Mouse (Mus musculus) gastrocnemius, postnatal 14 days (tissue): ENCODE data around the gene Knl1. TPM values are rescaled to one million over a fixed set of nuclear protein-coding genes. Genes with fewer than 3 reads are reported as not detected.

Source experiments
- DNase-seq: peaks from one replicate; pipeline ENCODE4 v3.0.0; 2021; ENCODE audit warnings: mixed read lengths
- intact Hi-C: fragments of 180-260 bp; cut with DNase I; formaldehyde crosslinking; loops from one replicate; pipeline ENCODE4 v1.15.1; 2025; ENCODE audit warnings: low total_unique reads
- total RNA-seq, 2 experiments: library from RNA; stranded (reverse); gene quantifications; 2 replicates each; pipeline ENCODE4 v1.2.3; 2021

The Knl1 gene
- total RNA-seq, 2 experiments from 2014 or later: 2.2 to 2.3 TPM

GRCm38 (mm10) chr2:119032191-119032590 lies 14.7 kb upstream of the Knl1 start:
- intact Hi-C loops: no loop called here
- DNase-seq: no peak

GRCm38 (mm10) chr2:119034656-119035396 lies 12.1 kb upstream of the Knl1 start, which contains the start of gene Rpusd2:
Gene Rpusd2 (plus strand): TSS chr2:119034790.
- DNase-seq: peak; percentile 92
- intact Hi-C loops: loop anchor here (5.0 kb wide), 1 partner anchor 152 kb away; no protein-coding TSS in a partner anchor

- intact Hi-C loops: loop anchor here (5.0 kb wide), 1 partner anchor 152 kb away; no protein-coding TSS in a partner anchor
Measured at GRCm38 (mm10) chr2:119035397-119035745, 11.5 kb upstream of the Knl1 start.

GRCm38 (mm10) chr2:119040882-119041281 lies 6.0 kb upstream of the Knl1 start:
- intact Hi-C loops: no loop called here
- no peak for DNase-seq

More at GRCm38 (mm10) chr2:119035397-119035745, 11.5 kb upstream of the Knl1 start:
- DNase-seq: no peak

GRCm38 (mm10) chr2:119045163-119045562 lies 1.8 kb upstream of the Knl1 start:
- intact Hi-C loops: no loop called here

GRCm38 (mm10) chr2:119047849-119048248 lies 930 bp downstream of the Knl1 start:
- intact Hi-C loops: no loop called here
- DNase-seq: no peak

More at GRCm38 (mm10) chr2:119045163-119045562, 1.8 kb upstream of the Knl1 start:
- no peak for DNase-seq

- intact Hi-C loops: no loop called here
- no peak for DNase-seq
Measured at GRCm38 (mm10) chr2:119050132-119050650, 3.3 kb downstream of the Knl1 start.

GRCm38 (mm10) chr2:119060139-119060538 lies 13.2 kb downstream of the Knl1 start:
- no peak for DNase-seq
- intact Hi-C loops: no loop called here

GRCm38 (mm10) chr2:119072397-119072796 lies 25.5 kb downstream of the Knl1 start:
- DNase-seq: no peak

GRCm38 (mm10) chr2:119086156-119086555 lies 39.2 kb downstream of the Knl1 start:
- DNase-seq: no peak
- intact Hi-C loops: no loop called here

More at GRCm38 (mm10) chr2:119072397-119072796, 25.5 kb downstream of the Knl1 start:
- intact Hi-C loops: no loop called here

GRCm38 (mm10) chr2:119101552-119101951 lies 54.6 kb downstream of the Knl1 start:
- no peak for DNase-seq

GRCm38 (mm10) chr2:119106583-119106982 lies 59.7 kb downstream of the Knl1 start:
- DNase-seq: no peak
- intact Hi-C loops: no loop called here

More at GRCm38 (mm10) chr2:119101552-119101951, 54.6 kb downstream of the Knl1 start:
- intact Hi-C loops: no loop called here

GRCm38 (mm10) chr2:119108554-119108953 lies 61.6 kb downstream of the Knl1 start:
- intact Hi-C loops: no loop called here
- DNase-seq: no peak

GRCm38 (mm10) chr2:119111060-119111459 lies 64.1 kb downstream of the Knl1 start:
- no peak for DNase-seq

GRCm38 (mm10) chr2:119112438-119113112 lies 65.7 kb downstream of the Knl1 start, which contains the start of gene Rad51:
Gene Rad51 (plus strand): TSS chr2:119112793.
- DNase-seq: peak; percentile 81
- intact Hi-C loops: no loop called here

More at GRCm38 (mm10) chr2:119111060-119111459, 64.1 kb downstream of the Knl1 start:
- intact Hi-C loops: no loop called here

GRCm38 (mm10) chr2:119113121-119113925 lies 66.4 kb downstream of the Knl1 start:
- intact Hi-C loops: no loop called here
- no peak for DNase-seq

- no peak for DNase-seq
- intact Hi-C loops: no loop called here
Measured at GRCm38 (mm10) chr2:119136346-119136898, 89.5 kb downstream of the Knl1 start.

GRCm38 (mm10) chr2:119145199-119145598 lies 98.3 kb downstream of the Knl1 start:
- no peak for DNase-seq
- intact Hi-C loops: no loop called here

- intact Hi-C loops: no loop called here
- no peak for DNase-seq
Measured at GRCm38 (mm10) chr2:119146435-119146834, 99.5 kb downstream of the Knl1 start.
